Mouse (Mus musculus): ENCODE results near the gene Usp30. TPM values are rescaled to one million over a fixed set of nuclear protein-coding genes. Genes with fewer than 3 reads are reported as not detected.

Usp30 gene
- polyA plus RNA-seq, 1 experiment, result 3.6 TPM

DNA sequence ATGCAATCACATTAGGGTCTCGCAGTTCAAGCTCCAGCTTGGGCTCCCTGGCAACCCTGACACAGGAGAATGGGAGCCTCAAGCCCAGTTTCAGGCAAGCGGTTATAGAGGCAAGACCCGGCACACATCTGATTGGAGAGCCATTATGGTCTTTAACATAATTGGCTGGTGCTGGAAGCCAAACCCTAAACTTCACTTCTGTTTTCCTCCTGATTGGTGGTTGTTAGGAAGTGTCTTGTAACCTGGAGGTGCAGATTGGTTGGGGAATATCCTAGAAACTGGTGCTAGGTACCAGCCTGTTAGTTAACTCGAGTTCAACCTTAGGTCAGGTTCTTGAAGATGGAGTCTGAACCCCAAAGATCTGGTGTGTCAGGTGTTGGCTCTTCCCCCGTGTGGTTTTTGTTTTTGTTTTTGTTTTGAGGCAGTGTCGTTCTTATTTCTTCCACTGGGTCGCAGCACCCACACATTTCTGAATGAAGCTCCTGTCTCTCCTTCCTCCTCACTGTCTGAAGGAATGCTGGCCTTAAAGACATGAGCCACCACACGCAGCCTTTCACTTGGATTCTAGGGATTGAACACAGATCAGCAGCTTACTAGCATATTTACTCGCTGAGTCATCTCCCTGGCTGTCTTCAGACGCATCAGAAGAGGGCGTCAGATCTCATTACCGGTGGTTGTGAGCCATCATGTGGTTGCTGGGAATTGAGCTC lies 97.0 kb downstream of the Usp30 start:
- H3K4me1 ChIP-seq (ENCODE audit: control insufficient read depth, insufficient read depth, low read length), result no peaks in the 10 kb centered on the region
- 45% methylated on average over 12 of the region's 12 CpGs for WGBS
- TF ChIP-seq POLR2A (IDR thresholded peaks at IDR 0.05; ENCODE audit: borderline replicate concordance, control insufficient read depth, low read depth, low read length) (no peak), CTCF (IDR thresholded peaks at IDR 0.05; ENCODE audit: control insufficient read depth, insufficient read depth, low read length) (no peak)
- H3K4me3 ChIP-seq (replicated peaks; ENCODE audit: control insufficient read depth, low read depth, low read length), result no peak overlapping the region
- no peak overlapping the region for H3K27ac ChIP-seq (ENCODE audit: control insufficient read depth, insufficient read depth, low read depth, low read length, poor library complexity)

DNA sequence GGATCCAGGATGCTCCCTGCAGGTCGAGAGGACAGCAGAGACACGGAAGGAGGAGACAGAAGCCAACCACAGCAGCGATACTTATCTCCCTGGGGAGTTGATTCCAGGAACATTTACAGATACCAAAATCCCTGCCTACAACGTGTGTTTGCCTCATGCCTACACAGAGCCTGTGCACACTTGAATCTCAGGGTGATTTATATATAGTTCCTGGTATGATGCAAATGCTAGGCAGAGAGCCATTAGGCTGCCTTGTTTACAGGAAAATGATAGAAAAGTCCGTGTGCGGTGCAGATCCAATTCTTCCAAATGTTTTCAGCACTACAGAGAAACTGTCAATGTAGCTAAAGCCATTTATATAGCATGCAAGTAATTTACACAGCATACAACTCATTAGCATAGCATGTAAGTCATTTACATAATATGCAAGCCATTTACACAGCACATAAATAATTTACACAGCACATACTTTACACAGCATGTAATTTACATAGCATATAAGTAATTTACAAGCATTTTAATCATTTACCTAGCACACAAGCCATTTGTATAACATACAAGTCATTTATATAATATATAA lies 97.9 kb downstream of the Usp30 start:
- TF ChIP-seq CTCF (IDR thresholded peaks at IDR 0.05; ENCODE audit: control insufficient read depth, insufficient read depth, low read length), result no peak
- no peak for TF ChIP-seq POLR2A (IDR thresholded peaks at IDR 0.05; ENCODE audit: borderline replicate concordance, control insufficient read depth, low read depth, low read length)
- Histone ChIP-seq H3K4me3 (replicated peaks; ENCODE audit: control insufficient read depth, low read depth, low read length) (no peak overlapping the region), H3K4me1 (ENCODE audit: control insufficient read depth, insufficient read depth, low read length) (no peaks in the 10 kb centered on the region), H3K27ac (ENCODE audit: control insufficient read depth, insufficient read depth, low read depth, low read length, poor library complexity) (no peak overlapping the region)
- WGBS, result 57% methylated on average over 6 of the region's 6 CpGs

DNA sequence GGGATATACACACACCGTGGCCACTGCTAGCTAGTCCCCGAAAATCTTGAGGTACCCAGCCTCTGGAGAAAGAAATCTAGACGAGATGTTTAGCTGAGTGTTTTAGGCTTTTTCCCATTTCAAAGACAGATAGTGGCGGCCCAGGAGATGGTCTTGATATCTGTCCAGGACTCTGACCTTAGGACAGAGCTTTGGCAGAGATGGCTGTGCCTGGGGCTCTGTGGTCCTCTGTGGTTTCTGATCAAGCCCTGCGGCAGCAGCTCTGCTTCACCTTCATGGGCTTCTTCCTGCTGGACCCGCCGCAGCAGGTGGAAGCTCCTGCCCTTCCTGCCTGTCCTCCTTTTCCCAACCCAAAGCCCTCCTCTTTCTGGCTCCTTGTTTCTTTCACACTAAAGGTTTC lies 105.1 kb downstream of the Usp30 start:
- TF ChIP-seq CTCF (IDR thresholded peaks at IDR 0.05; ENCODE audit: control insufficient read depth, insufficient read depth, low read length), result no peak
- TF ChIP-seq POLR2A (IDR thresholded peaks at IDR 0.05; ENCODE audit: borderline replicate concordance, control insufficient read depth, low read depth, low read length), result no peak
- Histone ChIP-seq H3K27ac (ENCODE audit: control insufficient read depth, insufficient read depth, low read depth, low read length, poor library complexity) (no peak overlapping the region), H3K4me3 (replicated peaks; ENCODE audit: control insufficient read depth, low read depth, low read length) (no peak overlapping the region), H3K4me1 (ENCODE audit: control insufficient read depth, insufficient read depth, low read length) (no peaks in the 10 kb centered on the region)
- 77% methylated on average over 7 of the region's 7 CpGs for WGBS

DNA sequence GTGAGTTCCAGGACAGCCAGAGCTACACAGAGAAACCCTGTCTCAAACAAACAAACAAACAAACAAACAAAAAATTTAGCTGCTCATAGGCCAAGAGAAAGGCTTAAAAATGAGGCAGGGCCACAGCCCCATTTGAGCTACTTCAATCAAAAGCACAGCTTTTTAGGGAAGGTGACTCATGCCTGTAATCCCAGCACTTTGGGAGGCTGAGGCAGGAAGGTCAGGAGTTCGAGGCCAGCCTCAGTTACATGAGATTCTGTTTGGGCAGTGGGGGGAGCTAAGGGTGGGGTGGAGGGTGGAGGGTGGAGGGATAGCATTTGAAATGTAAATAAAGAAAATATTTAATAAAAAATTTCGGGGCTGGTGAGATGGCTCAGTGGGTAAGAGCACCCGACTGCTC lies 107.7 kb downstream of the Usp30 start:
- TF ChIP-seq CTCF (IDR thresholded peaks at IDR 0.05; ENCODE audit: control insufficient read depth, insufficient read depth, low read length) (no peak), POLR2A (IDR thresholded peaks at IDR 0.05; ENCODE audit: borderline replicate concordance, control insufficient read depth, low read depth, low read length) (no peak)
- Histone ChIP-seq H3K4me1 (ENCODE audit: control insufficient read depth, insufficient read depth, low read length) (peaks cover 4% of the 10 kb centered on the region), H3K27ac (ENCODE audit: control insufficient read depth, insufficient read depth, low read depth, low read length, poor library complexity) (no peak overlapping the region), H3K4me3 (replicated peaks; ENCODE audit: control insufficient read depth, low read depth, low read length) (no peak overlapping the region)
- 83% methylated on average over 3 of the region's 3 CpGs for WGBS

DNA sequence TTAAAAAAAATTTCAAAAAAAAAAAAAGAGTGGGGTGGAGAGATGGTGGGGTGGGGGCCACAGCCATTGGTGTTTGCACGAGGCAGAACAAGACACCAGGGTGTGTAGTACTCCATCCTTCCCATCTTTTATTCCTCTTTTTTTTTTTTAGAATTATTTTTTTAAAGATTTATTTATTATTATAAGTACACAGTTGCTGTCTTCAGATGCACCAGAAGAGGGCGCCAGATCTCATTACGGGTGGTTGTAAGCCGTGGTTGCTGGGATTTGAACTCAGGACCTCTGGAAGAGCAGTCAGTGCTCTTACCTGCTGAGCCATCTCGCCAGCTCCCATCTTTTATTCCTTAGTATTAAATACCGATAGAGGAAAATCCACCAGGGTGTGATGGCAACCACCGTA lies 108.2 kb downstream of the Usp30 start:
- no peak overlapping the region for H3K27ac ChIP-seq (ENCODE audit: control insufficient read depth, insufficient read depth, low read depth, low read length, poor library complexity)
- H3K4me3 ChIP-seq (replicated peaks; ENCODE audit: control insufficient read depth, low read depth, low read length), result no peak overlapping the region

DNA sequence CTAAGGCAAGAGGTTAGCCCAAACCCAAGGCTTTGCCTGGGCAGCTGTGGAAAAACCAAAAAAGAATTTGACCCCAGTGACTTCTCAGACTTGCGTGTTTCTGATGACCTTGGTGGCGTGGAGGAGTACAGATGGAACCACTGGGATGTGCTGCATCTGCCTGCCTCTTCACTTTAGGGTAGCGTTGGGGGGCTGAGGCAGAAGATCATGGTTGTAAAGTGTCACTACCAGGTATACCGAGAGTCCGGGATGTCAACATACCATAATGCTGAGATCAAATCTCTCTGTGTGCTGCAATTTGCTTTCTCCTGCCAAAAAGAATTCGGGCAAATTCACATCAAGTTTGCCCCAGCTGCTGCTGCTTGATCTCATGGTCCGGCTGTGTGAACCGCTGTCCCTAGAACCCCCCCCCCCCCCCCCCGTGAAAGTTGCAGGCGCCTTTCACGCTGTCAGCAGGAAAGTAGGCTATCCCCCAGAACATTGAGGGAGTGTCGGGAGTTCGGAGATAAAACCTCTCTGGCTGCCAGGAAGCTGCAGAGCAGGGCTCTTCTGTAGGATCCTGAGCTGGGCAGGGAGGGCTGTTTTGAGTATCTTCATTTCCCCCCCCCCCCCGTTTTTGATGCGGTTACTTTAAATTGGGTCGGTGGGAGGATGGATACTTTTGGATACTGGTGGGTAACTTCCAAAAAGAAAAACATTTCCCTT lies 108.8 kb downstream of the Usp30 start:
- Histone ChIP-seq H3K4me3 (replicated peaks; ENCODE audit: control insufficient read depth, low read depth, low read length) (no peak overlapping the region), H3K27ac (ENCODE audit: control insufficient read depth, insufficient read depth, low read depth, low read length, poor library complexity) (no peak overlapping the region), H3K4me1 (ENCODE audit: control insufficient read depth, insufficient read depth, low read length) (peaks cover 4% of the 10 kb centered on the region)
- TF ChIP-seq CTCF (IDR thresholded peaks at IDR 0.05; ENCODE audit: control insufficient read depth, insufficient read depth, low read length), result no peak
- TF ChIP-seq POLR2A (IDR thresholded peaks at IDR 0.05; ENCODE audit: borderline replicate concordance, control insufficient read depth, low read depth, low read length), result no peak
- WGBS, result 20% methylated on average over 16 of the region's 16 CpGs

More for the DNA sequence above, 108.2 kb downstream of the Usp30 start:
- WGBS, result 54% methylated on average over 7 of the region's 7 CpGs
- TF ChIP-seq CTCF (IDR thresholded peaks at IDR 0.05; ENCODE audit: control insufficient read depth, insufficient read depth, low read length) (no peak), POLR2A (IDR thresholded peaks at IDR 0.05; ENCODE audit: borderline replicate concordance, control insufficient read depth, low read depth, low read length) (no peak)
- H3K4me1 ChIP-seq (ENCODE audit: control insufficient read depth, insufficient read depth, low read length), result peaks cover 4% of the 10 kb centered on the region

Other genes with a start within 250 kb of the Usp30 start
- gene Selplg, start 232.8 kb upstream of the Usp30 start, polyA plus RNA-seq (2011; ENCODE audit: insufficient read depth, insufficient read length, low replicate concordance, missing spikeins), result 48.2 and 146 TPM in 2 replicates
- gene Coro1c, start 156.7 kb upstream of the Usp30 start, polyA plus RNA-seq (2011; ENCODE audit: insufficient read depth, insufficient read length, low replicate concordance, missing spikeins), result 26.5 and 52.7 TPM in 2 replicates
- 13.0 and 14.4 TPM in 2 replicates for gene Ssh1, start 71.6 kb upstream of the Usp30 start, polyA plus RNA-seq (2011; ENCODE audit: insufficient read depth, insufficient read length, low replicate concordance, missing spikeins)
- gene Dao, start 61.8 kb upstream of the Usp30 start, polyA plus RNA-seq (2011; ENCODE audit: insufficient read depth, insufficient read length, low replicate concordance, missing spikeins), result 1.6 TPM in 1 of 2 replicates, not detected in the other
- gene Svop, start 26.1 kb downstream of the Usp30 start, polyA plus RNA-seq (2011; ENCODE audit: insufficient read depth, insufficient read length, low replicate concordance, missing spikeins), result not detected in 2 replicates
- 3.1 and 8.0 TPM in 2 replicates for gene Alkbh2, start 62.8 kb downstream of the Usp30 start, polyA plus RNA-seq (2011; ENCODE audit: insufficient read depth, insufficient read length, low replicate concordance, missing spikeins)
- gene Ung, start 64.9 kb downstream of the Usp30 start, polyA plus RNA-seq (2011; ENCODE audit: insufficient read depth, insufficient read length, low replicate concordance, missing spikeins), result 7.0 and 29.5 TPM in 2 replicates
- 0.67 and 1.7 TPM in 2 replicates for gene Acacb, start 81.1 kb downstream of the Usp30 start, polyA plus RNA-seq (2011; ENCODE audit: insufficient read depth, insufficient read length, low replicate concordance, missing spikeins)
- not detected in 2 replicates for gene Foxn4, start 208.3 kb downstream of the Usp30 start, polyA plus RNA-seq (2011; ENCODE audit: insufficient read depth, insufficient read length, low replicate concordance, missing spikeins)
- gene Myo1h, start 223.7 kb downstream of the Usp30 start, polyA plus RNA-seq (2011; ENCODE audit: insufficient read depth, insufficient read length, low replicate concordance, missing spikeins), result 0.61 and 2.1 TPM in 2 replicates